Mouse (Mus musculus) liver, embryonic 14.5 days (tissue): ENCODE measurements around the gene Nol3. TPM values are rescaled to one million over a fixed set of nuclear protein-coding genes. Genes with fewer than 3 reads are reported as not detected.
"Not testable (repeated sequence)": the region's sequence is repeated elsewhere in the genome, so short reads cannot be mapped to it uniquely, and the experiment has no call there.

ENCODE experiments used
- ATAC-seq: fragments of 200-750 bp; cut with Nextera tagmentation; 2 replicates; pipeline ENCODE4 v1.8.0; 2017; ENCODE audit warnings: moderate number of reproducible peaks, mild to moderate bottlenecking, moderate library complexity; ENCODE audit not compliant: insufficient read depth
- DNase-seq, 3 experiments: peaks; one replicate each; pipeline ENCODE4 v3.0.0-alpha.2; 2012 to 2013; ENCODE audit warnings: low read depth in 3 of 3, low spot score in 3 of 3
- H3K27ac ChIP-seq: fragments of 300-500 bp; sonication (generic); 2 replicates; pipeline ENCODE4 v1.5.1; 2014; ENCODE audit warnings: moderate library complexity, mild to moderate bottlenecking, control low read depth, inconsistent platforms
- H3K27me3 ChIP-seq: fragments of 300-500 bp; sonication (generic); 2 replicates; pipeline ENCODE4 v1.6.1; 2014; ENCODE audit warnings: mild to moderate bottlenecking, low read length, moderate library complexity; ENCODE audit not compliant: control insufficient read depth, insufficient read depth
- H3K36me3 ChIP-seq: fragments of 300-500 bp; sonication (generic); replicated peaks from 2 replicates; pipeline ENCODE4 v1.6.1; 2014; ENCODE audit warnings: low read depth; ENCODE audit not compliant: control insufficient read depth, insufficient read depth
- H3K4me1 ChIP-seq, 2 experiments: fragments of 200-500 bp in 1 of 2; fragments of 300-500 bp in 1 of 2; sonication (generic) in 1 of 2; replicated peaks; 2 replicates each; pipeline ENCODE4 v1.6.1; 2012 to 2014; ENCODE audit warnings: antibody characterized with exemption in 1 of 2, inconsistent platforms in 1 of 2, low read length in 1 of 2; ENCODE audit not compliant: control insufficient read depth in 2 of 2, insufficient read depth in 2 of 2
- H3K4me2 ChIP-seq: fragments of 300-500 bp; sonication (generic); 2 replicates; pipeline ENCODE4 v1.6.1; 2014; ENCODE audit warnings: low read depth, mild to moderate bottlenecking, control low read depth, moderate library complexity
- H3K4me3 ChIP-seq, 2 experiments: fragments of 200-500 bp in 1 of 2; fragments of 300-500 bp in 1 of 2; sonication (generic) in 1 of 2; 2 replicates each; pipeline ENCODE4 v1.5.1; 2012 to 2014; ENCODE audit warnings: low read depth in 2 of 2, low read length in 2 of 2, mild to moderate bottlenecking in 2 of 2, control low read depth in 1 of 2, inconsistent platforms in 1 of 2, moderate library complexity in 1 of 2; ENCODE audit not compliant: insufficient read depth in 1 of 2
- H3K9ac ChIP-seq: fragments of 300-500 bp; sonication (generic); replicated peaks from 2 replicates; pipeline ENCODE4 v1.6.1; 2014; ENCODE audit warnings: mild to moderate bottlenecking, control low read depth, moderate library complexity
- H3K9me3 ChIP-seq: fragments of 300-500 bp; sonication (generic); 2 replicates; pipeline ENCODE4 v1.6.1; 2016; ENCODE audit warnings: low read length, mixed read lengths; ENCODE audit not compliant: control insufficient read depth
- CTCF ChIP-seq: IDR thresholded peaks from 2 replicates; pipeline ENCODE4 v1.5.1; 2016; ENCODE audit warnings: antibody characterized with exemption, low read depth, control low read depth
- EP300 ChIP-seq: IDR thresholded peaks from 2 replicates; pipeline ENCODE4 v1.6.1; 2016; ENCODE audit warnings: antibody characterized with exemption, low read depth
- WGBS: fragments of 180-500 bp; shearing (Covaris S2); extraction: QIAGEN DNeasy Blood & Tissue Kit; methylation state at CpG from one replicate; pipeline ENCODE4 v1.1.7; 2014; ENCODE audit not compliant: insufficient replicate concordance; 5-methylcytosine and 5-hydroxymethylcytosine counted together
- polyA plus RNA-seq, 2 experiments: library from polyadenylated mRNA; depleted of rRNA in 1 of 2; stranded (reverse) in 1 of 2; unstranded in 1 of 2; fragments of >200 nt; fragmentation: Nextera tagmentation in 1 of 2; extraction: Ambion mirVana in 1 of 2; gene quantifications; 2 replicates each; pipeline versions ENCODE4 v1.2.1 to v1.2.3; 2012 to 2014

Nol3 gene
- polyA plus RNA-seq (2012; rRNA removed) (0.02 and 0.03 TPM in 2 replicates), polyA plus RNA-seq (2014; fragmentation: Nextera tagmentation; extraction: Ambion mirVana) (not detected in 2 replicates)

- 8% methylated on average over 10 of the region's 10 CpGs for WGBS
- no peak for TF ChIP-seq EP300
- TF ChIP-seq CTCF: no peak
- peak within 1 kb of the TSS in 1 of 2 experiments; percentile 0; a peak in 1 of 4 replicates for H3K4me3 ChIP-seq
- no peaks in the 10 kb centered on the region for H3K9me3 ChIP-seq
- H3K4me2 ChIP-seq: peak within 1 kb of the TSS; percentile 30
- H3K27me3 ChIP-seq: peaks cover 82% of the 10 kb centered on the region
- ATAC-seq (no peak), DNase-seq (no peak)
- no peaks in the 10 kb centered on the region for H3K36me3 ChIP-seq
- no peak within 1 kb of the TSS for H3K9ac ChIP-seq
- H3K4me1 ChIP-seq: peaks cover 4 to 6% of the 10 kb centered on the region in 2 experiments; a peak in 3 of 4 replicates
- H3K27ac ChIP-seq: no peak within 1 kb of the TSS
Measured at GRCm38 (mm10) chr8:105275840-105276239, at the start of gene Nol3. Gene Nol3, plus strand, starts transcription at chr8:105276140.

- Histone ChIP-seq H3K27me3 (no peaks in the 10 kb centered on the region), H3K9me3 (no peaks in the 10 kb centered on the region), H3K9ac (no peak overlapping the region), H3K4me3 (no peak overlapping the region), H3K36me3 (peaks cover 10% of the 10 kb centered on the region), H3K4me2 (no peak overlapping the region), H3K27ac (no peak overlapping the region), H3K4me1 (peaks cover 11 to 14% of the 10 kb centered on the region in 2 experiments)
- WGBS: 67% methylated on average over 12 of the region's 12 CpGs
- ATAC-seq: no peak
- no peak for TF ChIP-seq CTCF
- TF ChIP-seq EP300: no peak
- DNase-seq: no peak
Measured at GRCm38 (mm10) chr8:105231503-105232320, 44.2 kb upstream of the Nol3 start.

GRCm38 (mm10) chr8:105232321-105232693 is 43.6 kb upstream of the Nol3 start:
- H3K9ac ChIP-seq, H3K4me2 ChIP-seq, H3K4me3 ChIP-seq, H3K36me3 ChIP-seq, H3K27me3 ChIP-seq, H3K27ac ChIP-seq, H3K9me3 ChIP-seq, ATAC-seq, DNase-seq: not testable (repeated sequence)
- 79% methylated on average over 4 of the region's 4 CpGs for WGBS
- H3K4me1 ChIP-seq: peaks cover 11 to 12% of the 10 kb centered on the region in 2 experiments

GRCm38 (mm10) chr8:105233126-105233935 is 42.6 kb upstream of the Nol3 start:
- H3K9me3 ChIP-seq: no peaks in the 10 kb centered on the region
- no peak; the same call in 1 of the 2 replicates for ATAC-seq
- H3K4me3 ChIP-seq: no peak overlapping the region
- H3K27ac ChIP-seq: no peak overlapping the region
- H3K4me1 ChIP-seq: peaks cover 11 to 14% of the 10 kb centered on the region in 2 experiments
- DNase-seq: no peak
- peaks cover 10% of the 10 kb centered on the region for H3K36me3 ChIP-seq
- H3K27me3 ChIP-seq: no peaks in the 10 kb centered on the region
- TF ChIP-seq EP300: no peak
- no peak for TF ChIP-seq CTCF
- WGBS: 58% methylated on average over 1 of the region's 1 CpGs
- peak overlapping the region; percentile 41 for H3K4me2 ChIP-seq
- no peak overlapping the region; the same call in 1 of the 2 replicates for H3K9ac ChIP-seq

GRCm38 (mm10) chr8:105235206-105235605 is 40.7 kb upstream of the Nol3 start:
- peaks cover 21% of the 10 kb centered on the region for H3K36me3 ChIP-seq
- WGBS: 81% methylated on average over 1 of the region's 1 CpGs
- no peak for DNase-seq

More at GRCm38 (mm10) chr8:105235206-105235605, 40.7 kb upstream of the Nol3 start:
- ATAC-seq: no peak
- H3K9ac ChIP-seq: no peak overlapping the region
- peaks cover 11 to 14% of the 10 kb centered on the region in 2 experiments for H3K4me1 ChIP-seq
- no peaks in the 10 kb centered on the region for H3K9me3 ChIP-seq
- H3K27ac ChIP-seq: no peak overlapping the region
- TF ChIP-seq EP300 (no peak), CTCF (no peak)
- no peak overlapping the region for H3K4me3 ChIP-seq
- H3K4me2 ChIP-seq: no peak overlapping the region
- no peaks in the 10 kb centered on the region for H3K27me3 ChIP-seq
